ENCODE assay signal across 18 mouse cellular contexts in genomic region chr6:99081259-99081658, GRCm38 (mm10).
DNase-seq lines count a peak whose midpoint lies in the region; ATAC-seq lines count a peak whose summit lies in the region.
"Had no signal": no experiment of that assay in that cellular context is flagged by ENCODE, and none has a peak within 500 bp of the region (broad histone marks: within the 10 kb centered on the region; RNA-seq: fewer than 3 reads in every experiment).

No protein-coding gene starts in this region.

- no peaks in the 10 kb centered on the region for H3K9me3 ChIP-seq in heart, embryonic 14.5 days (ENCODE audit: control insufficient read depth, low read length)
- no peaks in the 10 kb centered on the region for H3K9me3 ChIP-seq in lung, embryonic 16.5 days (ENCODE audit: control insufficient read depth, low read length)
- H3K9me3 ChIP-seq in heart, embryonic 16.5 days (replicated peaks; ENCODE audit: control insufficient read depth, low read length) = no peaks in the 10 kb centered on the region
- H3K9me3 ChIP-seq in stomach, embryonic 15.5 days = no peaks in the 10 kb centered on the region
- H3K9me3 ChIP-seq: liver, embryonic 15.5 days; neural tube, embryonic 15.5 days had no signal

- intact Hi-C loops in heart, postnatal 10 days (cut with DNase I) = no loop called here
- intact Hi-C loops in left cerebral cortex, postnatal 4 days (cut with DNase I) = no loop called here

- WGBS in heart, embryonic 14.5 days = 28% methylated on average over 5 of the region's 5 CpGs
- WGBS in lung, embryonic 16.5 days = 4% methylated on average over 5 of the region's 5 CpGs
- 31% methylated on average over 5 of the region's 5 CpGs for WGBS in heart, embryonic 16.5 days
- WGBS in stomach, embryonic 15.5 days = 24% methylated on average over 5 of the region's 5 CpGs

- H3K4me2 ChIP-seq in heart, embryonic 14.5 days (ENCODE audit: low read length) = peak overlapping the region; percentile 14
- no peak overlapping the region for H3K4me2 ChIP-seq in lung, embryonic 16.5 days (ENCODE audit: low read depth, low read length)
- H3K4me2 ChIP-seq in heart, embryonic 16.5 days (ENCODE audit: low read depth, low read length) = peak overlapping the region; percentile 19; the same call in 1 of the 2 replicates
- H3K4me2 ChIP-seq in stomach, embryonic 15.5 days = no peak overlapping the region
- H3K4me2 ChIP-seq: liver, embryonic 15.5 days; neural tube, embryonic 15.5 days had no signal

- no peak for ATAC-seq in heart, embryonic 14.5 days (ENCODE audit: insufficient number of reproducible peaks, insufficient read depth, low FRiP score, low read depth)
- ATAC-seq in lung, embryonic 16.5 days (ENCODE audit: low read depth) = peak; percentile 65; the same call in 1 of the 2 replicates
- peak; percentile 76 for ATAC-seq in heart, embryonic 16.5 days (replicated peaks; ENCODE audit: extremely low read depth, insufficient read depth, low FRiP score)
- no peak for ATAC-seq in stomach, embryonic 15.5 days (ENCODE audit: insufficient read depth, low FRiP score, low read depth)
- ATAC-seq: CD4-positive, CD25-positive, alpha-beta regulatory T cell, adult 4 months; forebrain, postnatal 0 days had no signal

- H3K4me3 ChIP-seq in heart, embryonic 14.5 days (ENCODE audit: control insufficient read depth in 1 of 2, insufficient read depth in 1 of 2, low read depth in 1 of 2, low read length in 2 of 2) = no peak overlapping the region
- no peak overlapping the region for H3K4me3 ChIP-seq in lung, embryonic 16.5 days (ENCODE audit: low read length)
- H3K4me3 ChIP-seq in heart, embryonic 16.5 days (ENCODE audit: low read length) = no peak overlapping the region
- H3K4me3 ChIP-seq in stomach, embryonic 15.5 days (replicated peaks) = no peak overlapping the region
- H3K4me3 ChIP-seq: liver, embryonic 15.5 days; neural tube, embryonic 15.5 days had no signal

- no peak overlapping the region; the same call in 1 of the 2 replicates for H3K9ac ChIP-seq in heart, embryonic 14.5 days (ENCODE audit: low read length)
- H3K9ac ChIP-seq in lung, embryonic 16.5 days (ENCODE audit: low read length) = no peak overlapping the region
- H3K9ac ChIP-seq in heart, embryonic 16.5 days (ENCODE audit: low read length) = no peak overlapping the region
- no peak overlapping the region for H3K9ac ChIP-seq in stomach, embryonic 15.5 days
- H3K9ac ChIP-seq: forebrain, postnatal 0 days; liver, embryonic 15.5 days; neural tube, embryonic 15.5 days had no signal

- H3K36me3 ChIP-seq in heart, embryonic 14.5 days (ENCODE audit: control insufficient read depth, insufficient read depth, low read length) = peaks cover 3% of the 10 kb centered on the region; the same call in 1 of the 2 replicates
- H3K36me3 ChIP-seq in lung, embryonic 16.5 days (ENCODE audit: control insufficient read depth, insufficient read depth, low read length) = peaks cover 3% of the 10 kb centered on the region; the same call in 1 of the 2 replicates
- peaks cover 2% of the 10 kb centered on the region; the same call in 1 of the 2 replicates for H3K36me3 ChIP-seq in heart, embryonic 16.5 days (ENCODE audit: control insufficient read depth, insufficient read depth)
- peaks cover 3% of the 10 kb centered on the region; the same call in 1 of the 2 replicates for H3K36me3 ChIP-seq in stomach, embryonic 15.5 days
- H3K36me3 ChIP-seq: neural tube, embryonic 15.5 days had no signal

- no peak for DNase-seq in heart, postnatal 10 days
- DNase-seq in lung, postnatal 4 days = no peak
- no peak for DNase-seq in adrenal gland, postnatal 4 days (ENCODE audit: low spot score in 2 of 2)
- DNase-seq in left cerebral cortex, postnatal 4 days = no peak
- DNase-seq: adrenal gland, postnatal 25 days; cerebellum, adult 9-11 months; forebrain, postnatal 0 days; kidney, postnatal 4 days; layer of hippocampus, postnatal 36 days; right cerebral cortex, postnatal 4 days; thymus, postnatal 14 days had no signal

- H3K27ac ChIP-seq in heart, embryonic 14.5 days (replicated peaks in 1 of 2; ENCODE audit: control insufficient read depth in 1 of 2, insufficient read depth in 1 of 2, low read depth in 2 of 2, low read length in 2 of 2) = peak overlapping the region; percentile 64 to 65
- no peak overlapping the region for H3K27ac ChIP-seq in lung, embryonic 16.5 days (ENCODE audit: low read length)
- H3K27ac ChIP-seq in heart, embryonic 16.5 days (ENCODE audit: low read length) = peak overlapping the region; percentile 70
- 0 out of 2 replicates have a peak overlapping the region, but pooled peaks have one; percentile 11 for H3K27ac ChIP-seq in stomach, embryonic 15.5 days
- H3K27ac ChIP-seq: liver, embryonic 15.5 days; neural tube, embryonic 15.5 days had no signal

- H3K4me1 ChIP-seq in heart, embryonic 14.5 days (ENCODE audit: control insufficient read depth in 2 of 2, insufficient read depth in 2 of 2, low read length in 2 of 2) = peaks cover 8 to 18% of the 10 kb centered on the region in 2 experiments
- peaks cover 14% of the 10 kb centered on the region for H3K4me1 ChIP-seq in lung, embryonic 16.5 days (replicated peaks; ENCODE audit: control insufficient read depth, insufficient read depth, low read length)
- H3K4me1 ChIP-seq in heart, embryonic 16.5 days (ENCODE audit: control insufficient read depth, insufficient read depth, low read length) = peaks cover 16% of the 10 kb centered on the region
- H3K4me1 ChIP-seq in stomach, embryonic 15.5 days = peaks cover 16% of the 10 kb centered on the region

- no peaks in the 10 kb centered on the region for H3K27me3 ChIP-seq in heart, embryonic 14.5 days (ENCODE audit: control insufficient read depth, insufficient read depth, low read length)
- no peaks in the 10 kb centered on the region for H3K27me3 ChIP-seq in lung, embryonic 16.5 days (ENCODE audit: control insufficient read depth, insufficient read depth, low read depth, low read length)
- no peaks in the 10 kb centered on the region for H3K27me3 ChIP-seq in heart, embryonic 16.5 days (ENCODE audit: control insufficient read depth, insufficient read depth, low read length)
- H3K27me3 ChIP-seq in stomach, embryonic 15.5 days (replicated peaks) = no peaks in the 10 kb centered on the region
- H3K27me3 ChIP-seq: liver, embryonic 15.5 days; neural tube, embryonic 15.5 days had no signal

Comparison
In these comparisons a context has a peak if more than half of its experiments do, and no peak if none do; other contexts are left out.
1. ATAC-seq: peak in lung, embryonic 16.5 days (single experiment) and heart, embryonic 16.5 days (single experiment); none in heart, embryonic 14.5 days (single experiment) and stomach, embryonic 15.5 days (single experiment).
2. H3K4me2 ChIP-seq: peak in heart, embryonic 14.5 days (single experiment) and heart, embryonic 16.5 days (single experiment); none in lung, embryonic 16.5 days (single experiment) and stomach, embryonic 15.5 days (single experiment).